Mouse (Mus musculus) megakaryocyte-erythroid progenitor cell, adult 5-6 weeks (primary cell): ENCODE measurements around the gene Higd2a. TPM values are rescaled to one million over a fixed set of nuclear protein-coding genes. Genes with fewer than 3 reads are reported as not detected.
A peak's percentile ranks its signal among the peaks of the same experiment; 100 is the strongest.

Source experiments
- ATAC-seq: replicated peaks from 2 replicates; pipeline ENCODE4 v1.8.0; 2016; ENCODE audit warnings: mild to moderate bottlenecking, inconsistent platforms; ENCODE audit not compliant: severe bottlenecking, poor library complexity, low FRiP score, low TSS enrichment
- total RNA-seq, 2 experiments: library from RNA; stranded (forward) in 1 of 2; stranded (reverse) in 1 of 2; fragments of 200-1000, 215-1000 nt in 1 of 2; fragments of >200 nt in 1 of 2; fragmentation: Nextera tagmentation in 1 of 2; gene quantifications; 2 replicates each; pipeline ENCODE4 v1.2.3; 2014 to 2017

The Higd2a gene
- total RNA-seq (2014; fragmentation: Nextera tagmentation) (101 and 117 TPM in 2 replicates), total RNA-seq (2017) (24.4 and 40.6 TPM in 2 replicates)

- peak; percentile 92 for ATAC-seq
These were observed at the start of gene Higd2a, which contains the start of gene Nop16 for GRCm38 (mm10) chr13:54589996-54590951. TSS of gene Higd2a (plus strand) at chr13:54590207. TSS of gene Nop16 (minus strand) at chr13:54590090.

GRCm38 (mm10) chr13:54548036-54548435 is 42.0 kb upstream of the Higd2a start:
- ATAC-seq: no peak

GRCm38 (mm10) chr13:54556176-54556575 is 33.8 kb upstream of the Higd2a start:
- ATAC-seq: no peak

- no peak for ATAC-seq
These were observed 33.2 kb upstream of the Higd2a start for GRCm38 (mm10) chr13:54556796-54557195.

GRCm38 (mm10) chr13:54557652-54558051 is 32.4 kb upstream of the Higd2a start:
- no peak for ATAC-seq

GRCm38 (mm10) chr13:54559656-54560055 is 30.4 kb upstream of the Higd2a start:
- ATAC-seq: no peak

GRCm38 (mm10) chr13:54560608-54561007 is 29.4 kb upstream of the Higd2a start:
- ATAC-seq: no peak

- ATAC-seq: no peak
These were observed 27.4 kb upstream of the Higd2a start for GRCm38 (mm10) chr13:54562562-54562961.

GRCm38 (mm10) chr13:54564232-54565200 is 25.5 kb upstream of the Higd2a start:
- no peak for ATAC-seq

GRCm38 (mm10) chr13:54565201-54565581 is 24.8 kb upstream of the Higd2a start, which contains the start of gene 4833439L19Rik:
TSS of gene 4833439L19Rik (minus strand) at chr13:54565435.
- peak; percentile 92 for ATAC-seq

- peak; percentile 47 for ATAC-seq
These were observed 24.2 kb upstream of the Higd2a start for GRCm38 (mm10) chr13:54565594-54566345.

- ATAC-seq: no peak
These were observed 21.6 kb upstream of the Higd2a start for GRCm38 (mm10) chr13:54568380-54568779.

GRCm38 (mm10) chr13:54569282-54569681 is 20.7 kb upstream of the Higd2a start:
- no peak for ATAC-seq

- no peak for ATAC-seq
These were observed 19.3 kb upstream of the Higd2a start for GRCm38 (mm10) chr13:54570736-54571135.

GRCm38 (mm10) chr13:54571637-54572036 is 18.4 kb upstream of the Higd2a start:
- ATAC-seq: no peak

- no peak for ATAC-seq
These were observed 17.4 kb upstream of the Higd2a start for GRCm38 (mm10) chr13:54572621-54573020.

GRCm38 (mm10) chr13:54574854-54575481 is 15.0 kb upstream of the Higd2a start, which contains the start of gene Arl10:
TSS of gene Arl10 (plus strand) at chr13:54575015.
- ATAC-seq: peak; percentile 69

GRCm38 (mm10) chr13:54575489-54575888 is 14.5 kb upstream of the Higd2a start:
- no peak for ATAC-seq
